Mouse (Mus musculus) lung, adult 2 months (tissue): ENCODE data around the gene Asrgl1.

Source experiments
- CTCF ChIP-seq: fragments of 200-500 bp; IDR thresholded peaks from 2 replicates; pipeline ENCODE4 v1.5.1; 2011; ENCODE audit warnings: mild to moderate bottlenecking, low read length, control low read depth; ENCODE audit not compliant: insufficient read depth
- POLR2A ChIP-seq: fragments of 200-500 bp; IDR thresholded peaks from 2 replicates; pipeline ENCODE4 v1.6.1; 2011; ENCODE audit warnings: low read depth, mild to moderate bottlenecking, control low read depth, low read length, borderline replicate concordance; ENCODE audit errors: extremely low read depth

DNA sequence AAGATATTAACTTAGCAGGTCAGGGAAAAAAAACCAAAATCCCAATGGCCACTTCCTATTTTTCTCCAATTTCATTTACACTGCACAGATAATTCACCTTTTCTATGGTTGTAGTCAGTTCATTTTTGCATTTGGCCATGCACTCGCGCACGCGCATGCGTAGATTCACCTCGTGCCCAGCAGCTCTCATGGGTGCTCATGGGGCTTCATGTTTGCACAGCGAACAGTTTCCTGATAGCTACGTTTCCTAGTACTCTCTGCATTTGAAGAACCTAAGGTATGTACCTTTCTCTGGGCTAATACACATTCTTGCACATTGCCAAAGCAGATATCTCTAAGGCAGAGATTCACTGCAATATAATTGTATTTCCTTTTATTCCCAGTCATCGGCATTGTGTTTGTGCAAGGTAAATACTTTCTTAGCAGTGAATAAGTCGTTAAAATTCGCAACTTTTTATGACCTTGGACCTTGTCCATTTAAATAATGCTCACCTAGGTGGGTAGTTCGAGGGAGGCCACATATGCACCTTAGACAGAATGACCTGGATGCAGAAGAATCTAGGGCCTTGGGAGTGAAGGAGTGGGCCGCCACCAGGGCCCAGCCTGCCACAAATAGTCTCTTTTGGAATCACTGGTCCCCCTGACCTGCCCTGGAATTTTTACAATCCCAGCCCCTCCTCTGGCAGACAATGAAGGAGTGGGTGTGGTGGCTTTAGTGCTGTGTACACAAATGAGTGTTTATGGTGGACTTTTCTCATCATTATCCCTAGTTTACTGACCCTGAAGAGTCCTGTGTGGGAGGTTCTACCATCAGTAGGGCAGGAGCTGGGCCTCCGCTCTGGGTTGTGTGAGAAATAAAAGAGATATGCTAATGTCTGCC is 53.9 kb downstream of the Asrgl1 start:
- TF ChIP-seq CTCF (no peak), POLR2A (peak; percentile 40; the same call in 1 of the 2 replicates)
